Mouse (Mus musculus): ENCODE measurements around the gene Fam222b. TPM values are rescaled to one million over a fixed set of nuclear protein-coding genes. Genes with fewer than 3 reads are reported as not detected.

Fam222b gene
- polyA plus RNA-seq, 1 experiment from 2014 or later: 33.2 TPM

- H3K9me3 ChIP-seq (ENCODE audit: control insufficient read depth, low read length): no peaks in the 10 kb centered on the region
- H3K4me2 ChIP-seq (ENCODE audit: low read depth): no peak overlapping the region
- no peak overlapping the region for H3K9ac ChIP-seq (ENCODE audit: low read length)
- DNase-seq (ENCODE audit: low spot score): no peak
- ATAC-seq (ENCODE audit: insufficient read depth, low FRiP score, low TSS enrichment): no peak
- no peak overlapping the region for H3K27ac ChIP-seq (ENCODE audit: low read depth, low read length)
- peaks cover 15% of the 10 kb centered on the region for H3K36me3 ChIP-seq (ENCODE audit: control insufficient read depth, insufficient read depth, low read length)
- WGBS: 78% methylated on average over 9 of the region's 9 CpGs
- H3K4me1 ChIP-seq (ENCODE audit: control insufficient read depth, insufficient read depth, low read length): no peaks in the 10 kb centered on the region
- no peaks in the 10 kb centered on the region for H3K27me3 ChIP-seq (ENCODE audit: control insufficient read depth, insufficient read depth, low read length)
- no peak overlapping the region for H3K4me3 ChIP-seq (ENCODE audit: low read depth, low read length)
These were observed 58.1 kb downstream of the Fam222b start for GRCm38 (mm10) chr11:78152299-78153231.

GRCm38 (mm10) chr11:78153778-78154177 is 59.3 kb downstream of the Fam222b start:
- Histone ChIP-seq H3K36me3 (ENCODE audit: control insufficient read depth, insufficient read depth, low read length) (peaks cover 25% of the 10 kb centered on the region), H3K9me3 (ENCODE audit: control insufficient read depth, low read length) (no peaks in the 10 kb centered on the region), H3K9ac (ENCODE audit: low read length) (no peak overlapping the region), H3K27me3 (ENCODE audit: control insufficient read depth, insufficient read depth, low read length) (no peaks in the 10 kb centered on the region), H3K4me1 (ENCODE audit: control insufficient read depth, insufficient read depth, low read length) (no peaks in the 10 kb centered on the region), H3K27ac (ENCODE audit: low read depth, low read length) (no peak overlapping the region), H3K4me2 (ENCODE audit: low read depth) (no peak overlapping the region), H3K4me3 (ENCODE audit: low read depth, low read length) (no peak overlapping the region)
- ATAC-seq (ENCODE audit: insufficient read depth, low FRiP score, low TSS enrichment) (no peak), DNase-seq (ENCODE audit: low spot score) (no peak)
- 89% methylated on average over 13 of the region's 13 CpGs for WGBS

- Histone ChIP-seq H3K9me3 (ENCODE audit: control insufficient read depth, low read length) (no peaks in the 10 kb centered on the region), H3K27me3 (ENCODE audit: control insufficient read depth, insufficient read depth, low read length) (no peaks in the 10 kb centered on the region), H3K27ac (ENCODE audit: low read depth, low read length) (no peak overlapping the region), H3K36me3 (ENCODE audit: control insufficient read depth, insufficient read depth, low read length) (peaks cover 33% of the 10 kb centered on the region), H3K4me2 (ENCODE audit: low read depth) (no peak overlapping the region), H3K4me3 (ENCODE audit: low read depth, low read length) (no peak overlapping the region), H3K4me1 (ENCODE audit: control insufficient read depth, insufficient read depth, low read length) (no peaks in the 10 kb centered on the region), H3K9ac (ENCODE audit: low read length) (no peak overlapping the region)
- ATAC-seq (ENCODE audit: insufficient read depth, low FRiP score, low TSS enrichment) (no peak), DNase-seq (ENCODE audit: low spot score) (no peak)
- 82% methylated on average over 5 of the region's 5 CpGs for WGBS
These were observed 61.2 kb downstream of the Fam222b start for GRCm38 (mm10) chr11:78155674-78156073.

GRCm38 (mm10) chr11:78156156-78156699 is 61.8 kb downstream of the Fam222b start:
- 76% methylated on average over 6 of the region's 6 CpGs for WGBS
- no peak overlapping the region for H3K27ac ChIP-seq (ENCODE audit: low read depth, low read length)

GRCm38 (mm10) chr11:78159096-78159495 is 64.6 kb downstream of the Fam222b start:
- Histone ChIP-seq H3K36me3 (ENCODE audit: control insufficient read depth, insufficient read depth, low read length) (peaks cover 43% of the 10 kb centered on the region), H3K27ac (ENCODE audit: low read depth, low read length) (no peak overlapping the region), H3K4me1 (ENCODE audit: control insufficient read depth, insufficient read depth, low read length) (peaks cover 20% of the 10 kb centered on the region), H3K9me3 (ENCODE audit: control insufficient read depth, low read length) (no peaks in the 10 kb centered on the region), H3K4me2 (ENCODE audit: low read depth) (no peak overlapping the region), H3K9ac (ENCODE audit: low read length) (no peak overlapping the region), H3K4me3 (ENCODE audit: low read depth, low read length) (no peak overlapping the region), H3K27me3 (ENCODE audit: control insufficient read depth, insufficient read depth, low read length) (no peaks in the 10 kb centered on the region)
- DNase-seq (ENCODE audit: low spot score) (peak; percentile 81), ATAC-seq (ENCODE audit: insufficient read depth, low FRiP score, low TSS enrichment) (peak; percentile 29; the same call in 1 of the 2 replicates)
- WGBS: 39% methylated on average over 2 of the region's 2 CpGs

More at GRCm38 (mm10) chr11:78156156-78156699, 61.8 kb downstream of the Fam222b start:
- no peaks in the 10 kb centered on the region for H3K4me1 ChIP-seq (ENCODE audit: control insufficient read depth, insufficient read depth, low read length)
- H3K4me3 ChIP-seq (ENCODE audit: low read depth, low read length): no peak overlapping the region
- H3K9ac ChIP-seq (ENCODE audit: low read length): no peak overlapping the region
- no peak overlapping the region for H3K4me2 ChIP-seq (ENCODE audit: low read depth)
- DNase-seq (ENCODE audit: low spot score) (no peak), ATAC-seq (ENCODE audit: insufficient read depth, low FRiP score, low TSS enrichment) (no peak)
- peaks cover 37% of the 10 kb centered on the region for H3K36me3 ChIP-seq (ENCODE audit: control insufficient read depth, insufficient read depth, low read length)
- no peaks in the 10 kb centered on the region for H3K9me3 ChIP-seq (ENCODE audit: control insufficient read depth, low read length)
- H3K27me3 ChIP-seq (ENCODE audit: control insufficient read depth, insufficient read depth, low read length): no peaks in the 10 kb centered on the region

GRCm38 (mm10) chr11:78159557-78159956 is 65.1 kb downstream of the Fam222b start:
- no peak overlapping the region for H3K4me3 ChIP-seq (ENCODE audit: low read depth, low read length)
- no peaks in the 10 kb centered on the region for H3K9me3 ChIP-seq (ENCODE audit: control insufficient read depth, low read length)
- no peak overlapping the region for H3K9ac ChIP-seq (ENCODE audit: low read length)
- peaks cover 20% of the 10 kb centered on the region for H3K4me1 ChIP-seq (ENCODE audit: control insufficient read depth, insufficient read depth, low read length)
- H3K27me3 ChIP-seq (ENCODE audit: control insufficient read depth, insufficient read depth, low read length): no peaks in the 10 kb centered on the region
- H3K36me3 ChIP-seq (ENCODE audit: control insufficient read depth, insufficient read depth, low read length): peaks cover 39% of the 10 kb centered on the region
- H3K27ac ChIP-seq (ENCODE audit: low read depth, low read length): no peak overlapping the region
- no peak for ATAC-seq (ENCODE audit: insufficient read depth, low FRiP score, low TSS enrichment)
- WGBS: 87% methylated on average over 7 of the region's 7 CpGs
- DNase-seq (ENCODE audit: low spot score): no peak
- no peak overlapping the region for H3K4me2 ChIP-seq (ENCODE audit: low read depth)

GRCm38 (mm10) chr11:78160171-78160570 is 65.7 kb downstream of the Fam222b start:
- H3K27me3 ChIP-seq (ENCODE audit: control insufficient read depth, insufficient read depth, low read length): no peaks in the 10 kb centered on the region
- ATAC-seq (ENCODE audit: insufficient read depth, low FRiP score, low TSS enrichment) (no peak), DNase-seq (ENCODE audit: low spot score) (no peak)
- 92% methylated on average over 18 of the region's 18 CpGs for WGBS
- peaks cover 20% of the 10 kb centered on the region for H3K4me1 ChIP-seq (ENCODE audit: control insufficient read depth, insufficient read depth, low read length)
- peaks cover 36% of the 10 kb centered on the region for H3K36me3 ChIP-seq (ENCODE audit: control insufficient read depth, insufficient read depth, low read length)
- H3K9ac ChIP-seq (ENCODE audit: low read length): no peak overlapping the region
- no peaks in the 10 kb centered on the region for H3K9me3 ChIP-seq (ENCODE audit: control insufficient read depth, low read length)
- H3K4me2 ChIP-seq (ENCODE audit: low read depth): no peak overlapping the region
- no peak overlapping the region for H3K27ac ChIP-seq (ENCODE audit: low read depth, low read length)
- H3K4me3 ChIP-seq (ENCODE audit: low read depth, low read length): no peak overlapping the region

GRCm38 (mm10) chr11:78160675-78161074 is 66.2 kb downstream of the Fam222b start:
- no peak overlapping the region for H3K9ac ChIP-seq (ENCODE audit: low read length)
- ATAC-seq (ENCODE audit: insufficient read depth, low FRiP score, low TSS enrichment) (no peak), DNase-seq (ENCODE audit: low spot score) (no peak)
- H3K27me3 ChIP-seq (ENCODE audit: control insufficient read depth, insufficient read depth, low read length): no peaks in the 10 kb centered on the region
- no peak overlapping the region for H3K4me2 ChIP-seq (ENCODE audit: low read depth)
- H3K4me3 ChIP-seq (ENCODE audit: low read depth, low read length): no peak overlapping the region
- H3K4me1 ChIP-seq (ENCODE audit: control insufficient read depth, insufficient read depth, low read length): peaks cover 22% of the 10 kb centered on the region
- WGBS: 90% methylated on average over 3 of the region's 3 CpGs
- no peaks in the 10 kb centered on the region for H3K9me3 ChIP-seq (ENCODE audit: control insufficient read depth, low read length)
- H3K27ac ChIP-seq (ENCODE audit: low read depth, low read length): no peak overlapping the region
- H3K36me3 ChIP-seq (ENCODE audit: control insufficient read depth, insufficient read depth, low read length): peaks cover 36% of the 10 kb centered on the region

GRCm38 (mm10) chr11:78161169-78161568 is 66.7 kb downstream of the Fam222b start:
- H3K4me3 ChIP-seq (ENCODE audit: low read depth, low read length): no peak overlapping the region
- no peak for DNase-seq (ENCODE audit: low spot score)
- H3K27ac ChIP-seq (ENCODE audit: low read depth, low read length): no peak overlapping the region
- H3K27me3 ChIP-seq (ENCODE audit: control insufficient read depth, insufficient read depth, low read length): no peaks in the 10 kb centered on the region
- peaks cover 27% of the 10 kb centered on the region for H3K4me1 ChIP-seq (ENCODE audit: control insufficient read depth, insufficient read depth, low read length)
- ATAC-seq (ENCODE audit: insufficient read depth, low FRiP score, low TSS enrichment): no peak
- WGBS: 93% methylated on average over 14 of the region's 14 CpGs
- no peaks in the 10 kb centered on the region for H3K9me3 ChIP-seq (ENCODE audit: control insufficient read depth, low read length)
- no peak overlapping the region for H3K9ac ChIP-seq (ENCODE audit: low read length)
- H3K4me2 ChIP-seq (ENCODE audit: low read depth): no peak overlapping the region
- peaks cover 36% of the 10 kb centered on the region for H3K36me3 ChIP-seq (ENCODE audit: control insufficient read depth, insufficient read depth, low read length)
